Mouse (Mus musculus): ENCODE measurements at regions not wholly inside any gene's neighbourhood (a gene's known extent, or its start where the extent isn't known, plus 50 kb on each side); places are given as distances from the start of the nearest gene placed in this dataset.

DNA sequence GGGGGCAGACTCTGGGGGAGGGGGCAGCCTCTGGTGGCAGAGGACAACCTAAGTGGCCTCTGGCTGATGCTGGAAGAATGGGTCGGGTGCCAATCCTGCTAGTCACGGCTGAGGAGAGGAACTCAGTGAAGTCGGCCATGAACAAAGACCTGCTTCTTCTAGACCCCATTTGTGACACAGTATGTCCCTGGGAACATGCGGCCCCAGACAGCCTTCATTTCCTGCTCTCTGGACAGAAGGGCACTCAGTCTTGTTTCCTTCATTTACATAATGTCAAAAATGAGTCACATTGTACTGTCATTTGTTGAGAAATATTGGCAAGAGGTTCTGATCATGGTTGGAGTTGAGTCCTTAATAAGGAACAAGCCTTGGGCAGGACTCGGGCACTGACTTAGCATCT lies 116.5 kb upstream of the Hes1 start:
- 0 out of 2 replicates have a peak, but pooled peaks cover 9% of the 10 kb centered on the region for H3K27me3 ChIP-seq (ENCODE audit: control insufficient read depth, insufficient read depth, low read length)
- H3K36me3 ChIP-seq (ENCODE audit: control insufficient read depth, insufficient read depth, low read length) = no peaks in the 10 kb centered on the region
- DNase-seq = no peak
- WGBS = 55% methylated on average over 5 of the region's 5 CpGs
- H3K9me3 ChIP-seq (ENCODE audit: control insufficient read depth, low read length) = no peaks in the 10 kb centered on the region
- no peak overlapping the region for H3K4me3 ChIP-seq (replicated peaks; ENCODE audit: low read depth, low read length)
- H3K9ac ChIP-seq (replicated peaks; ENCODE audit: low read length) = no peak overlapping the region
- H3K27ac ChIP-seq (replicated peaks; ENCODE audit: low read depth, low read length) = no peak overlapping the region
- H3K4me1 ChIP-seq (ENCODE audit: control insufficient read depth, insufficient read depth, low read length) = peaks cover 9% of the 10 kb centered on the region; the same call in 1 of the 2 replicates
- ATAC-seq (ENCODE audit: low FRiP score, low TSS enrichment) = no peak
- no peak overlapping the region for H3K4me2 ChIP-seq (ENCODE audit: low read length)

- no peaks in the 10 kb centered on the region for H3K9me3 ChIP-seq (ENCODE audit: control insufficient read depth, low read length)
- H3K9ac ChIP-seq (replicated peaks; ENCODE audit: low read length) = no peak overlapping the region
- H3K27me3 ChIP-seq (ENCODE audit: control insufficient read depth, insufficient read depth, low read length) = 0 out of 2 replicates have a peak, but pooled peaks cover 7% of the 10 kb centered on the region
- H3K36me3 ChIP-seq (ENCODE audit: control insufficient read depth, insufficient read depth, low read length) = no peaks in the 10 kb centered on the region
- peaks cover 9% of the 10 kb centered on the region; the same call in 1 of the 2 replicates for H3K4me1 ChIP-seq (ENCODE audit: control insufficient read depth, insufficient read depth, low read length)
- 23% methylated on average over 9 of the region's 9 CpGs for WGBS
- H3K4me3 ChIP-seq (replicated peaks; ENCODE audit: low read depth, low read length) = no peak overlapping the region
- peak; percentile 71 for DNase-seq
- no peak overlapping the region for H3K4me2 ChIP-seq (ENCODE audit: low read length)
- peak overlapping the region; percentile 22; the same call in 1 of the 2 replicates for H3K27ac ChIP-seq (replicated peaks; ENCODE audit: low read depth, low read length)
- no peak for ATAC-seq (ENCODE audit: low FRiP score, low TSS enrichment)
Observed at GRCm38 (mm10) chr16:29950136-29950535, 114.0 kb upstream of the Hes1 start.

GRCm38 (mm10) chr16:29950791-29951190 lies 113.4 kb upstream of the Hes1 start:
- H3K27ac ChIP-seq (replicated peaks; ENCODE audit: low read depth, low read length) = no peak overlapping the region
- no peak overlapping the region for H3K9ac ChIP-seq (replicated peaks; ENCODE audit: low read length)
- H3K36me3 ChIP-seq (ENCODE audit: control insufficient read depth, insufficient read depth, low read length) = no peaks in the 10 kb centered on the region
- WGBS = 91% methylated on average over 4 of the region's 4 CpGs
- peaks cover 6% of the 10 kb centered on the region; the same call in 1 of the 2 replicates for H3K4me1 ChIP-seq (ENCODE audit: control insufficient read depth, insufficient read depth, low read length)
- no peak overlapping the region for H3K4me2 ChIP-seq (ENCODE audit: low read length)
- ATAC-seq (ENCODE audit: low FRiP score, low TSS enrichment) (no peak), DNase-seq (no peak)
- H3K27me3 ChIP-seq (ENCODE audit: control insufficient read depth, insufficient read depth, low read length) = 0 out of 2 replicates have a peak, but pooled peaks cover 6% of the 10 kb centered on the region
- no peak overlapping the region for H3K4me3 ChIP-seq (replicated peaks; ENCODE audit: low read depth, low read length)
- H3K9me3 ChIP-seq (ENCODE audit: control insufficient read depth, low read length) = no peaks in the 10 kb centered on the region

DNA sequence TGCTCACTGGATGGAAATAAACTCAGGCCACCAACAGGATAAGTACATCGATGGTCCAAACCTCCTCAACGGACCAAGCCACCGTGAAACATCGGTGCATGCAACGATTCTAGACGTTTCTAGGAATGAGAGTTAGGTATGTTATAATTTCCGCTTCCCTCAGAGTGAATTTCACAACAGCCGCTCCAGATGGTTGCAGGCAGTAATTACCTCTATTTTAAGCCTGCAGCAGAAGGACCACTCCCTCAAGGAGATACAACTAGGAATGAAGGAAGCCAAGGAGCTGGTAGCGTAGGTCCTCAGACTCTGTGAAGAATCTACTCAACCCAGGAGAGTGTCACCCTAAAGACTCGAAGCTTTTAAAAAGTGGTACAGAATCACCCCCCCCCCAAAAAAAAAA lies 109.5 kb upstream of the Hes1 start:
- H3K9me3 ChIP-seq (ENCODE audit: control insufficient read depth, low read length) = no peaks in the 10 kb centered on the region
- H3K4me2 ChIP-seq (ENCODE audit: low read length) = no peak overlapping the region
- no peak overlapping the region for H3K9ac ChIP-seq (replicated peaks; ENCODE audit: low read length)
- 95% methylated on average over 10 of the region's 10 CpGs for WGBS
- no peak overlapping the region for H3K27ac ChIP-seq (replicated peaks; ENCODE audit: low read depth, low read length)
- H3K4me1 ChIP-seq (ENCODE audit: control insufficient read depth, insufficient read depth, low read length) = no peaks in the 10 kb centered on the region
- DNase-seq (no peak), ATAC-seq (ENCODE audit: low FRiP score, low TSS enrichment) (no peak)
- H3K36me3 ChIP-seq (ENCODE audit: control insufficient read depth, insufficient read depth, low read length) = no peaks in the 10 kb centered on the region
- no peaks in the 10 kb centered on the region for H3K27me3 ChIP-seq (ENCODE audit: control insufficient read depth, insufficient read depth, low read length)
- no peak overlapping the region for H3K4me3 ChIP-seq (replicated peaks; ENCODE audit: low read depth, low read length)

- Histone ChIP-seq H3K4me3 (replicated peaks; ENCODE audit: low read depth, low read length) (no peak overlapping the region), H3K27me3 (ENCODE audit: control insufficient read depth, insufficient read depth, low read length) (no peaks in the 10 kb centered on the region), H3K27ac (replicated peaks; ENCODE audit: low read depth, low read length) (no peak overlapping the region), H3K9me3 (ENCODE audit: control insufficient read depth, low read length) (no peaks in the 10 kb centered on the region), H3K36me3 (ENCODE audit: control insufficient read depth, insufficient read depth, low read length) (no peaks in the 10 kb centered on the region), H3K4me1 (ENCODE audit: control insufficient read depth, insufficient read depth, low read length) (no peaks in the 10 kb centered on the region), H3K4me2 (ENCODE audit: low read length) (no peak overlapping the region), H3K9ac (replicated peaks; ENCODE audit: low read length) (no peak overlapping the region)
- DNase-seq = no peak
- no peak for ATAC-seq (ENCODE audit: low FRiP score, low TSS enrichment)
- WGBS = 46% methylated on average over 7 of the region's 7 CpGs
Observed at GRCm38 (mm10) chr16:29956904-29957303, 107.3 kb upstream of the Hes1 start.

GRCm38 (mm10) chr16:29959939-29960637 lies 104.1 kb upstream of the Hes1 start:
- Histone ChIP-seq H3K27me3 (ENCODE audit: control insufficient read depth, insufficient read depth, low read length) (no peaks in the 10 kb centered on the region), H3K9ac (replicated peaks; ENCODE audit: low read length) (no peak overlapping the region), H3K27ac (replicated peaks; ENCODE audit: low read depth, low read length) (no peak overlapping the region), H3K36me3 (ENCODE audit: control insufficient read depth, insufficient read depth, low read length) (no peaks in the 10 kb centered on the region), H3K4me1 (ENCODE audit: control insufficient read depth, insufficient read depth, low read length) (no peaks in the 10 kb centered on the region), H3K4me3 (replicated peaks; ENCODE audit: low read depth, low read length) (no peak overlapping the region), H3K4me2 (ENCODE audit: low read length) (no peak overlapping the region), H3K9me3 (ENCODE audit: control insufficient read depth, low read length) (no peaks in the 10 kb centered on the region)
- ATAC-seq (ENCODE audit: low FRiP score, low TSS enrichment) (no peak), DNase-seq (no peak)
- WGBS = 88% methylated on average over 12 of the region's 12 CpGs

DNA sequence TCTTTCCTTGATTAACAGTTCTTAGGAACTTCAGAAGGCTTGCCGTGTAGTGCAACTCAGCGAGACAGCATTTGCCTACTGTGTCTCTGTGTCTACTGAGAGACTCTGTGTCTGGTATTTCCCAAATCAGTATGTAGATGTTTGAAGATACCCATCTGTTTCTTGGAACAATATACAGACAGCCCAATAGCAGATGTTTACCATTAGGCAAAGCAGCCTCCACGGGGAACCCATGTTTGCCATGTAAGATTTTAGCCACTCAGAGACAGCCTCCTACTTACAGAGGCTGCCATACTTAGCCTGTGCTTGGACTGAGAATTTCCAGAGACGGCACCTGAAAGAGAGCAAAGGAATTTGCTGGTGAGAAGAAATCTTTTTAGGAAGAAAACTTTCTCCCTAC lies 100.9 kb upstream of the Hes1 start:
- 84% methylated on average over 4 of the region's 4 CpGs for WGBS

DNA sequence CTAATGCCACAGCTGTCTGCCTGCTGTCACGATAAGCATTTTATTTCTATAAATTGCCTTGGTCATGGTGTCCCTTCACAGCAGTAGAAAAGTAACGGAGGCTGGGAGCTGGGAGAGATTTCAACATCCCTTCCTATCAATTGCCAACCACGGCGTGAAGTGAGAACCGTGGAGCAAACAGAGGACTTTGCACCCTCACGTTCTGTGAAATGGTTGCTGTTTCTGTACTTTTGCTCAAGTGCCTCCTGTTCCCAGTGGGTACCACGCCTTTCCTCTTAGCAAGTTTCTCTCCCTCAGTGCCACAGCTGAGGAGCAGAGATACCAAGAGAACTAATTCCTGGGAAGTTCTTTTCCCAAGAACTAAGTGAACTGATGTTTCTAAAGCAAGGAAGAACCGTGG lies 99.6 kb upstream of the Hes1 start:
- H3K4me1 ChIP-seq (ENCODE audit: control insufficient read depth, insufficient read depth, low read length) = no peaks in the 10 kb centered on the region
- no peak overlapping the region for H3K9ac ChIP-seq (replicated peaks; ENCODE audit: low read length)
- DNase-seq (no peak), ATAC-seq (ENCODE audit: low FRiP score, low TSS enrichment) (no peak)
- H3K27me3 ChIP-seq (ENCODE audit: control insufficient read depth, insufficient read depth, low read length) = no peaks in the 10 kb centered on the region
- 92% methylated on average over 8 of the region's 8 CpGs for WGBS
- no peak overlapping the region for H3K4me3 ChIP-seq (replicated peaks; ENCODE audit: low read depth, low read length)
- no peaks in the 10 kb centered on the region for H3K9me3 ChIP-seq (ENCODE audit: control insufficient read depth, low read length)
- H3K27ac ChIP-seq (replicated peaks; ENCODE audit: low read depth, low read length) = no peak overlapping the region
- H3K36me3 ChIP-seq (ENCODE audit: control insufficient read depth, insufficient read depth, low read length) = no peaks in the 10 kb centered on the region
- H3K4me2 ChIP-seq (ENCODE audit: low read length) = no peak overlapping the region

More for the DNA sequence above, 100.9 kb upstream of the Hes1 start:
- Histone ChIP-seq H3K9me3 (ENCODE audit: control insufficient read depth, low read length) (no peaks in the 10 kb centered on the region), H3K36me3 (ENCODE audit: control insufficient read depth, insufficient read depth, low read length) (no peaks in the 10 kb centered on the region), H3K27me3 (ENCODE audit: control insufficient read depth, insufficient read depth, low read length) (no peaks in the 10 kb centered on the region), H3K4me1 (ENCODE audit: control insufficient read depth, insufficient read depth, low read length) (no peaks in the 10 kb centered on the region), H3K4me3 (replicated peaks; ENCODE audit: low read depth, low read length) (no peak overlapping the region), H3K27ac (replicated peaks; ENCODE audit: low read depth, low read length) (no peak overlapping the region), H3K4me2 (ENCODE audit: low read length) (no peak overlapping the region), H3K9ac (replicated peaks; ENCODE audit: low read length) (no peak overlapping the region)
- no peak for DNase-seq
- no peak for ATAC-seq (ENCODE audit: low FRiP score, low TSS enrichment)

DNA sequence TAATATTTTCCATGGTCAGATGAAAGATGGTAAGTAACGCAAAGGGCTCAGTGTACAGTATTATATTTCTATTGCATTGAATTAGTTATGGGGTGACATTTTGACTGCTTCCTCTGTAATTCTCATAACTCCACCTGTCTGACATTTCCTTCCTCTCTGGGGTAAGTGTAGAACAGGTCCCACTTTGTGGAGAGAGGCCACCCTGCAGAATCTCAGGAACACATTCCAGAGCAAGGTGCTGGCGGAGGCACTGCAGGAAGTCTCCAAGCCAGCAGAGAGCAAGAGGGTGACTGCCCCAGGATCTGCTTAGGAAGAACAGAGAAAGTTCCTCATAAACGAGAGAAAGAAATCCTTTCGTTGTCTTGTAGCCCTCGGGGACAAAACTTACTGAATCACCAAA lies 95.4 kb upstream of the Hes1 start:
- no peak for DNase-seq
- ATAC-seq (ENCODE audit: low FRiP score, low TSS enrichment) = no peak

More for the DNA sequence above, 95.4 kb upstream of the Hes1 start:
- Histone ChIP-seq H3K4me2 (ENCODE audit: low read length) (no peak overlapping the region), H3K9ac (replicated peaks; ENCODE audit: low read length) (no peak overlapping the region), H3K27me3 (ENCODE audit: control insufficient read depth, insufficient read depth, low read length) (no peaks in the 10 kb centered on the region), H3K4me3 (replicated peaks; ENCODE audit: low read depth, low read length) (no peak overlapping the region), H3K9me3 (ENCODE audit: control insufficient read depth, low read length) (no peaks in the 10 kb centered on the region), H3K4me1 (ENCODE audit: control insufficient read depth, insufficient read depth, low read length) (no peaks in the 10 kb centered on the region), H3K27ac (replicated peaks; ENCODE audit: low read depth, low read length) (no peak overlapping the region), H3K36me3 (ENCODE audit: control insufficient read depth, insufficient read depth, low read length) (no peaks in the 10 kb centered on the region)
- WGBS = 83% methylated on average over 5 of the region's 5 CpGs
